Mouse (Mus musculus): ENCODE data around the gene Cfhr2. TPM values are rescaled to one million over a fixed set of nuclear protein-coding genes. Genes with fewer than 3 reads are reported as not detected.
"Not testable (repeated sequence)": the region's sequence is repeated elsewhere in the genome, so short reads cannot be mapped to it uniquely, and the experiment has no call there.

Cfhr2 gene
- 0.16 TPM in 2 replicates for polyA plus RNA-seq (2014; fragmentation: Nextera tagmentation; extraction: Ambion mirVana)

DNA sequence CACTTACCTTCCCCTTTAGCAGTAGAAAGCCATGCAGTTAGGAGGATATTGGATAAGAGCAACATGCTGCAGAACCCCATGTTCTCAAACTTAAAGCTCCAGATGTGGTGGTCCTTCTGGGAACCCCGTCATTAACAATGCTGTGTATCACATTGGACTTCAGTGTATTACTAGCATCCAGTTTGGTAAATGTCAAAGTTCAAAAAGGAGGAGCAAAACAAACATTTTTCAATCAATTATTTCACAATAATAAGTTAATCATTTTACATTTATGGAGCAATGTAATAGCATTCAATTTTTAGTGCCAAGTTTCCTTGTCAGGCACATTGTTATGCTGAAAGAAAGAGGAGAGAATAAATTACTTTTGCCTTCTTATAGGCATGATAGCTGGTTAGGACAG is at the start of gene Cfhr2:
Gene Cfhr2, minus strand, starts transcription at position 155 of the 400 bp plus-strand sequence.
- Histone ChIP-seq H3K4me2 (ENCODE audit: low read length) (no peak within 1 kb of the TSS), H3K27ac (replicated peaks in 1 of 2; ENCODE audit: control insufficient read depth in 1 of 2, insufficient read depth in 1 of 2, low read depth in 2 of 2, low read length in 2 of 2) (no peak within 1 kb of the TSS), H3K27me3 (ENCODE audit: control insufficient read depth, insufficient read depth, low read length) (no peaks in the 10 kb centered on the region), H3K4me1 (ENCODE audit: control insufficient read depth in 2 of 2, insufficient read depth in 2 of 2, low read length in 2 of 2) (no peaks in the 10 kb centered on the region), H3K4me3 (ENCODE audit: control insufficient read depth in 1 of 2, insufficient read depth in 1 of 2, low read depth in 1 of 2, low read length in 2 of 2) (no peak within 1 kb of the TSS), H3K36me3 (ENCODE audit: control insufficient read depth, insufficient read depth, low read length) (no peaks in the 10 kb centered on the region), H3K9ac (ENCODE audit: low read length) (no peak within 1 kb of the TSS), H3K9me3 (ENCODE audit: control insufficient read depth, low read length) (no peaks in the 10 kb centered on the region)
- ATAC-seq (ENCODE audit: insufficient number of reproducible peaks, insufficient read depth, low FRiP score, low read depth): no peak
- WGBS: 57% methylated on average over 1 of the region's 1 CpGs

DNA sequence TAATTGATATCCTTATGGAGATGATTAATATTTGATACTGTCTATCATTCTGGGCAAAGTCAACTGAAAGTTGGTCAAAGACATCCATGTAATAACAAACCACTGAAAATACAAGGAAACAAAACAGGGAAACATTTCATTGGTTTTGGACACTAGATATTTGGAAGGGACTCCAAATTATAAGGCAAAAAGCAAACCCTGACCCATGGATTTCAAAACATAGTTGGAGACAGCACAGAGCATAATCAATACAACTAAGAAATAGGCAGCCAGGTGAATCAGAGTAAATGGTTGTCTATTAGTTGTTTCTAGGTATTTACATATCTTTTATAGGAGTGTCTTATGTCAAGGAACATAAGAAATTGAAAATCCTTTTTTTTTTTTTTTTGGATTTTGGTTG is 5.2 kb upstream of the Cfhr2 start:
- Histone ChIP-seq H3K4me1 (ENCODE audit: control insufficient read depth in 2 of 2, insufficient read depth in 2 of 2, low read length in 2 of 2) (no peaks in the 10 kb centered on the region), H3K27ac (replicated peaks in 1 of 2; ENCODE audit: control insufficient read depth in 1 of 2, insufficient read depth in 1 of 2, low read depth in 2 of 2, low read length in 2 of 2) (no peak overlapping the region), H3K4me3 (ENCODE audit: control insufficient read depth in 1 of 2, insufficient read depth in 1 of 2, low read depth in 1 of 2, low read length in 2 of 2) (no peak overlapping the region), H3K4me2 (ENCODE audit: low read length) (no peak overlapping the region), H3K9ac (ENCODE audit: low read length) (no peak overlapping the region), H3K36me3 (ENCODE audit: control insufficient read depth, insufficient read depth, low read length) (no peaks in the 10 kb centered on the region), H3K27me3 (ENCODE audit: control insufficient read depth, insufficient read depth, low read length) (no peaks in the 10 kb centered on the region), H3K9me3 (ENCODE audit: control insufficient read depth, low read length) (no peaks in the 10 kb centered on the region)
- ATAC-seq (ENCODE audit: insufficient number of reproducible peaks, insufficient read depth, low FRiP score, low read depth): no peak

- Histone ChIP-seq H3K36me3 (ENCODE audit: control insufficient read depth, insufficient read depth, low read length) (no peaks in the 10 kb centered on the region), H3K4me1 (ENCODE audit: control insufficient read depth in 2 of 2, insufficient read depth in 2 of 2, low read length in 2 of 2) (no peaks in the 10 kb centered on the region), H3K27ac (replicated peaks in 1 of 2; ENCODE audit: control insufficient read depth in 1 of 2, insufficient read depth in 1 of 2, low read depth in 2 of 2, low read length in 2 of 2) (no peak overlapping the region), H3K9ac (ENCODE audit: low read length) (no peak overlapping the region), H3K27me3 (ENCODE audit: control insufficient read depth, insufficient read depth, low read length) (no peaks in the 10 kb centered on the region), H3K4me2 (ENCODE audit: low read length) (no peak overlapping the region), H3K4me3 (ENCODE audit: control insufficient read depth in 1 of 2, insufficient read depth in 1 of 2, low read depth in 1 of 2, low read length in 2 of 2) (no peak overlapping the region), H3K9me3 (ENCODE audit: control insufficient read depth, low read length) (no peaks in the 10 kb centered on the region)
- no peak for ATAC-seq (ENCODE audit: insufficient number of reproducible peaks, insufficient read depth, low FRiP score, low read depth)
These were observed 1.7 kb upstream of the Cfhr2 start for GRCm38 (mm10) chr1:139860176-139860575.

- Histone ChIP-seq H3K4me3 (ENCODE audit: control insufficient read depth in 1 of 2, insufficient read depth in 1 of 2, low read depth in 1 of 2, low read length in 2 of 2) (no peak overlapping the region), H3K9ac (ENCODE audit: low read length) (no peak overlapping the region), H3K27ac (replicated peaks in 1 of 2; ENCODE audit: control insufficient read depth in 1 of 2, insufficient read depth in 1 of 2, low read depth in 2 of 2, low read length in 2 of 2) (no peak overlapping the region), H3K9me3 (ENCODE audit: control insufficient read depth, low read length) (no peaks in the 10 kb centered on the region), H3K4me1 (ENCODE audit: control insufficient read depth in 2 of 2, insufficient read depth in 2 of 2, low read length in 2 of 2) (no peaks in the 10 kb centered on the region), H3K27me3 (ENCODE audit: control insufficient read depth, insufficient read depth, low read length) (no peaks in the 10 kb centered on the region), H3K36me3 (ENCODE audit: control insufficient read depth, insufficient read depth, low read length) (no peaks in the 10 kb centered on the region), H3K4me2 (ENCODE audit: low read length) (no peak overlapping the region)
- WGBS: 65% methylated on average over 7 of the region's 7 CpGs
- ATAC-seq (ENCODE audit: insufficient number of reproducible peaks, insufficient read depth, low FRiP score, low read depth): no peak
These were observed 18.8 kb downstream of the Cfhr2 start for GRCm38 (mm10) chr1:139839699-139840098.

- Histone ChIP-seq H3K27ac (replicated peaks in 1 of 2; ENCODE audit: control insufficient read depth in 1 of 2, insufficient read depth in 1 of 2, low read depth in 2 of 2, low read length in 2 of 2) (no peak overlapping the region), H3K4me3 (ENCODE audit: control insufficient read depth in 1 of 2, insufficient read depth in 1 of 2, low read depth in 1 of 2, low read length in 2 of 2) (no peak overlapping the region), H3K4me2 (ENCODE audit: low read length) (no peak overlapping the region), H3K9ac (ENCODE audit: low read length) (no peak overlapping the region), H3K36me3 (ENCODE audit: control insufficient read depth, insufficient read depth, low read length) (no peaks in the 10 kb centered on the region), H3K9me3 (ENCODE audit: control insufficient read depth, low read length) (no peaks in the 10 kb centered on the region), H3K4me1 (ENCODE audit: control insufficient read depth in 2 of 2, insufficient read depth in 2 of 2, low read length in 2 of 2) (no peaks in the 10 kb centered on the region), H3K27me3 (ENCODE audit: control insufficient read depth, insufficient read depth, low read length) (no peaks in the 10 kb centered on the region)
- WGBS: 78% methylated on average over 2 of the region's 2 CpGs
- ATAC-seq (ENCODE audit: insufficient number of reproducible peaks, insufficient read depth, low FRiP score, low read depth): no peak
These were observed 19.2 kb downstream of the Cfhr2 start for GRCm38 (mm10) chr1:139839290-139839689.

DNA sequence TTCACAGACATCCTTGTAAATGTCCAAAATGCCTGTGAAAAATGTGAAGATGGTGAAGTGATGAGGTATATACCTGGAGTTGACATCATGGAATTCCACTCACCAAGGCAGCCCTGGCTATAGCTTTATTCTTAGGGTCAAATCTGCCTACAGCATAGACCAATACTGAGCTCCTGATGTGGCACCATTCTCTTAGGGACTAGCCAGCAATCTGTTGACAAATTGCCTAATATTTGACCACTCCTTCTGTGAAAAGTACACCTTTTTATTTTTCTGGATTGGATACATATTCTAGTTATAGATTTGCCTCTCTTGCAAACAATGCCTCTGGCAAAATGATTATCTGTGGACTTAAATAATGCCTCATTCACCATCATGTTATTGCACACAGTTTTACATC is 49.9 kb downstream of the Cfhr2 start:
- no peak overlapping the region for H3K4me2 ChIP-seq (ENCODE audit: low read length)
- no peaks in the 10 kb centered on the region for H3K36me3 ChIP-seq (ENCODE audit: control insufficient read depth, insufficient read depth, low read length)
- no peak for ATAC-seq (ENCODE audit: insufficient number of reproducible peaks, insufficient read depth, low FRiP score, low read depth)
- H3K9me3 ChIP-seq (ENCODE audit: control insufficient read depth, low read length): no peaks in the 10 kb centered on the region
- H3K27ac ChIP-seq (replicated peaks in 1 of 2; ENCODE audit: control insufficient read depth in 1 of 2, insufficient read depth in 1 of 2, low read depth in 2 of 2, low read length in 2 of 2): no peak overlapping the region
- H3K9ac ChIP-seq (ENCODE audit: low read length): no peak overlapping the region
- H3K4me3 ChIP-seq (ENCODE audit: control insufficient read depth in 1 of 2, insufficient read depth in 1 of 2, low read depth in 1 of 2, low read length in 2 of 2): no peak overlapping the region
- no peaks in the 10 kb centered on the region for H3K4me1 ChIP-seq (ENCODE audit: control insufficient read depth in 2 of 2, insufficient read depth in 2 of 2, low read length in 2 of 2)
- H3K27me3 ChIP-seq (ENCODE audit: control insufficient read depth, insufficient read depth, low read length): no peaks in the 10 kb centered on the region

GRCm38 (mm10) chr1:139781143-139781542 is 77.4 kb downstream of the Cfhr2 start, which contains the start of gene Gm4788:
Gm4788 (minus strand) TSS chr1:139781243.
- Histone ChIP-seq H3K4me1 (ENCODE audit: control insufficient read depth in 2 of 2, insufficient read depth in 2 of 2, low read length in 2 of 2) (no peaks in the 10 kb centered on the region), H3K9ac (ENCODE audit: low read length) (no peak within 1 kb of the TSS), H3K9me3 (ENCODE audit: control insufficient read depth, low read length) (no peaks in the 10 kb centered on the region), H3K4me2 (ENCODE audit: low read length) (no peak within 1 kb of the TSS), H3K27ac (replicated peaks in 1 of 2; ENCODE audit: control insufficient read depth in 1 of 2, insufficient read depth in 1 of 2, low read depth in 2 of 2, low read length in 2 of 2) (no peak within 1 kb of the TSS), H3K4me3 (ENCODE audit: control insufficient read depth in 1 of 2, insufficient read depth in 1 of 2, low read depth in 1 of 2, low read length in 2 of 2) (no peak within 1 kb of the TSS), H3K27me3 (ENCODE audit: control insufficient read depth, insufficient read depth, low read length) (no peaks in the 10 kb centered on the region), H3K36me3 (ENCODE audit: control insufficient read depth, insufficient read depth, low read length) (no peaks in the 10 kb centered on the region)
- no peak for ATAC-seq (ENCODE audit: insufficient number of reproducible peaks, insufficient read depth, low FRiP score, low read depth)
- 88% methylated on average over 1 of the region's 1 CpGs for WGBS

DNA sequence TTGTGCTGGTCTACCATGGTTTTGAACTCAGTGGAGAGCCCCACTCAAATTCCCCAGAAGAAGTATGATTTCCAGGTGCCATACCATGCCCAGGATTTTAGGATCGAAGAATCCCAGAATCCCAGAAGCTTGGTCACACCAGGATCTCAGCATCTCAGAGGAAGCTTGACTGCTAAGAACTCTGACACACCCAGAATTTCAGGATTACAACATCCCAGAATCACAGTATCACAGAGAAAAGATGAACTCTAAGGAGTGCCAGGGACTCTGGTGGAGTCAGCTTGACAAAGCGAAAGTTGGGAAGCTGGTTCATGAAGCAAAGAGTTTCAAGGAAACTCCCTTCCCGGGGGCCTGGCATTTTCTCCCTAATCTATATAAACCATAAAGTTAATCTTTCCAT is 88.6 kb downstream of the Cfhr2 start:
- H3K9me3 ChIP-seq (ENCODE audit: control insufficient read depth, low read length); H3K27me3 ChIP-seq (ENCODE audit: control insufficient read depth, insufficient read depth, low read length); H3K27ac ChIP-seq (replicated peaks in 1 of 2; ENCODE audit: control insufficient read depth in 1 of 2, insufficient read depth in 1 of 2, low read depth in 2 of 2, low read length in 2 of 2); ATAC-seq (ENCODE audit: insufficient number of reproducible peaks, insufficient read depth, low FRiP score, low read depth); H3K4me3 ChIP-seq (ENCODE audit: control insufficient read depth in 1 of 2, insufficient read depth in 1 of 2, low read depth in 1 of 2, low read length in 2 of 2); H3K36me3 ChIP-seq (ENCODE audit: control insufficient read depth, insufficient read depth, low read length); H3K4me1 ChIP-seq (ENCODE audit: control insufficient read depth in 2 of 2, insufficient read depth in 2 of 2, low read length in 2 of 2); H3K9ac ChIP-seq (ENCODE audit: low read length); H3K4me2 ChIP-seq (ENCODE audit: low read length): not testable (repeated sequence)
- 69% methylated on average over 3 of the region's 3 CpGs for WGBS

Data from heart, embryonic 14.5 days (tissue).